Mouse (Mus musculus): Measurements from ENCODE around the gene Vwa5b1. TPM values are rescaled to one million over a fixed set of nuclear protein-coding genes. Genes with fewer than 3 reads are reported as not detected.

The Vwa5b1 gene
- 0.87 and 1.0 TPM in 2 replicates for polyA plus RNA-seq (2016; fragmentation: Nextera tagmentation; extraction: Ambion mirVana)

GRCm38 (mm10) chr4:138635428-138636145 lies at the start of gene Vwa5b1:
TSS of gene Vwa5b1 (minus strand) at chr4:138635884.
- H3K9ac ChIP-seq = no peak within 1 kb of the TSS
- H3K36me3 ChIP-seq = no peaks in the 10 kb centered on the region
- WGBS = 25% methylated on average over 8 of the region's 8 CpGs
- H3K27ac ChIP-seq = peak within 1 kb of the TSS; percentile 5; the same call in 1 of the 2 replicates
- H3K4me2 ChIP-seq (replicated peaks) = peak within 1 kb of the TSS; percentile 2; the same call in 1 of the 2 replicates
- peaks cover 22% of the 10 kb centered on the region for H3K4me1 ChIP-seq
- H3K27me3 ChIP-seq = peaks cover 2% of the 10 kb centered on the region; the same call in 1 of the 2 replicates
- H3K9me3 ChIP-seq (replicated peaks) = 0 out of 2 replicates have a peak, but pooled peaks cover 3% of the 10 kb centered on the region
- ATAC-seq (ENCODE audit: low FRiP score) = peak; percentile 86
- H3K4me3 ChIP-seq = no peak within 1 kb of the TSS

GRCm38 (mm10) chr4:138682760-138683159 lies 47.1 kb upstream of the Vwa5b1 start:
- 32% methylated on average over 2 of the region's 2 CpGs for WGBS
- peaks cover 24% of the 10 kb centered on the region; the same call in 1 of the 2 replicates for H3K27me3 ChIP-seq
- peaks cover 21% of the 10 kb centered on the region for H3K4me1 ChIP-seq
- H3K9ac ChIP-seq = no peak overlapping the region
- no peaks in the 10 kb centered on the region for H3K36me3 ChIP-seq
- H3K9me3 ChIP-seq (replicated peaks) = no peaks in the 10 kb centered on the region
- peak overlapping the region; percentile 82 for H3K27ac ChIP-seq
- no peak overlapping the region for H3K4me2 ChIP-seq (replicated peaks)
- peak; percentile 48 for ATAC-seq (ENCODE audit: low FRiP score)
- no peak overlapping the region for H3K4me3 ChIP-seq

- Histone ChIP-seq H3K27ac (no peak overlapping the region), H3K36me3 (no peaks in the 10 kb centered on the region), H3K4me2 (replicated peaks) (no peak overlapping the region), H3K4me3 (no peak overlapping the region), H3K4me1 (peaks cover 25% of the 10 kb centered on the region), H3K9ac (no peak overlapping the region), H3K27me3 (peaks cover 26% of the 10 kb centered on the region), H3K9me3 (replicated peaks) (no peaks in the 10 kb centered on the region)
- ATAC-seq (ENCODE audit: low FRiP score) = no peak
- 73% methylated on average over 4 of the region's 4 CpGs for WGBS
These were observed 44.4 kb upstream of the Vwa5b1 start for GRCm38 (mm10) chr4:138680124-138680523.

- H3K9me3 ChIP-seq (replicated peaks) = no peaks in the 10 kb centered on the region
- H3K27ac ChIP-seq = 0 out of 2 replicates have a peak overlapping the region, but pooled peaks have one; percentile 44
- H3K4me3 ChIP-seq = no peak overlapping the region; the same call in 1 of the 2 replicates
- H3K4me2 ChIP-seq (replicated peaks) = peak overlapping the region; percentile 43
- WGBS = 18% methylated on average over 16 of the region's 16 CpGs
- peaks cover 27% of the 10 kb centered on the region for H3K27me3 ChIP-seq
- H3K36me3 ChIP-seq = no peaks in the 10 kb centered on the region
- peaks cover 8% of the 10 kb centered on the region for H3K4me1 ChIP-seq
- ATAC-seq (ENCODE audit: low FRiP score) = 0 out of 2 replicates have a peak, but pooled peaks have one; percentile 52
- no peak overlapping the region for H3K9ac ChIP-seq
These were observed 41.9 kb upstream of the Vwa5b1 start for GRCm38 (mm10) chr4:138677579-138677978.

- H3K27ac ChIP-seq = no peak overlapping the region
- no peak overlapping the region for H3K4me3 ChIP-seq
- H3K4me1 ChIP-seq = peaks cover 10% of the 10 kb centered on the region; the same call in 1 of the 2 replicates
- no peaks in the 10 kb centered on the region for H3K9me3 ChIP-seq (replicated peaks)
- peaks cover 27% of the 10 kb centered on the region for H3K27me3 ChIP-seq
- no peak overlapping the region for H3K9ac ChIP-seq
- H3K36me3 ChIP-seq = no peaks in the 10 kb centered on the region
- WGBS = 14% methylated on average over 16 of the region's 16 CpGs
- H3K4me2 ChIP-seq (replicated peaks) = no peak overlapping the region
- no peak for ATAC-seq (ENCODE audit: low FRiP score)
These were observed 40.8 kb upstream of the Vwa5b1 start for GRCm38 (mm10) chr4:138676480-138676879.

GRCm38 (mm10) chr4:138672160-138672559 lies 36.5 kb upstream of the Vwa5b1 start:
- Histone ChIP-seq H3K4me1 (0 out of 2 replicates have a peak, but pooled peaks cover 4% of the 10 kb centered on the region), H3K27ac (no peak overlapping the region), H3K4me3 (no peak overlapping the region), H3K4me2 (replicated peaks) (no peak overlapping the region), H3K9me3 (replicated peaks) (no peaks in the 10 kb centered on the region), H3K27me3 (peaks cover 19% of the 10 kb centered on the region), H3K36me3 (no peaks in the 10 kb centered on the region), H3K9ac (no peak overlapping the region)
- WGBS = 64% methylated on average over 4 of the region's 4 CpGs
- ATAC-seq (ENCODE audit: low FRiP score) = no peak

GRCm38 (mm10) chr4:138670093-138670889 lies 34.6 kb upstream of the Vwa5b1 start:
- Histone ChIP-seq H3K27me3 (peaks cover 9% of the 10 kb centered on the region), H3K9me3 (replicated peaks) (no peaks in the 10 kb centered on the region), H3K36me3 (no peaks in the 10 kb centered on the region), H3K9ac (no peak overlapping the region), H3K4me3 (no peak overlapping the region), H3K4me2 (replicated peaks) (no peak overlapping the region), H3K4me1 (0 out of 2 replicates have a peak, but pooled peaks cover 4% of the 10 kb centered on the region), H3K27ac (no peak overlapping the region)
- 84% methylated on average over 11 of the region's 11 CpGs for WGBS
- ATAC-seq (ENCODE audit: low FRiP score) = no peak

GRCm38 (mm10) chr4:138666521-138666920 lies 30.8 kb upstream of the Vwa5b1 start:
- ATAC-seq (ENCODE audit: low FRiP score) = no peak
- no peak overlapping the region for H3K4me3 ChIP-seq

GRCm38 (mm10) chr4:138659936-138660602 lies 24.4 kb upstream of the Vwa5b1 start:
- H3K27ac ChIP-seq = no peak overlapping the region
- no peaks in the 10 kb centered on the region for H3K9me3 ChIP-seq (replicated peaks)
- no peak overlapping the region for H3K4me2 ChIP-seq (replicated peaks)
- no peaks in the 10 kb centered on the region for H3K36me3 ChIP-seq
- H3K27me3 ChIP-seq = peaks cover 3% of the 10 kb centered on the region; the same call in 1 of the 2 replicates
- ATAC-seq (ENCODE audit: low FRiP score) = no peak
- H3K4me3 ChIP-seq = no peak overlapping the region
- no peaks in the 10 kb centered on the region for H3K4me1 ChIP-seq
- 81% methylated on average over 11 of the region's 11 CpGs for WGBS
- H3K9ac ChIP-seq = no peak overlapping the region

More at GRCm38 (mm10) chr4:138666521-138666920, 30.8 kb upstream of the Vwa5b1 start:
- Histone ChIP-seq H3K27ac (no peak overlapping the region), H3K9ac (no peak overlapping the region), H3K9me3 (replicated peaks) (no peaks in the 10 kb centered on the region), H3K4me2 (replicated peaks) (no peak overlapping the region), H3K4me1 (no peaks in the 10 kb centered on the region), H3K36me3 (no peaks in the 10 kb centered on the region), H3K27me3 (0 out of 2 replicates have a peak, but pooled peaks cover 3% of the 10 kb centered on the region)
- 77% methylated on average over 10 of the region's 10 CpGs for WGBS

GRCm38 (mm10) chr4:138653056-138653455 lies 17.4 kb upstream of the Vwa5b1 start:
- Histone ChIP-seq H3K9ac (no peak overlapping the region), H3K9me3 (replicated peaks) (no peaks in the 10 kb centered on the region), H3K27me3 (no peaks in the 10 kb centered on the region; the same call in 1 of the 2 replicates), H3K36me3 (no peaks in the 10 kb centered on the region), H3K4me2 (replicated peaks) (no peak overlapping the region), H3K4me1 (peaks cover 13% of the 10 kb centered on the region), H3K27ac (peak overlapping the region; percentile 60), H3K4me3 (no peak overlapping the region)
- no peak; the same call in 1 of the 2 replicates for ATAC-seq (ENCODE audit: low FRiP score)
- WGBS = 24% methylated on average over 6 of the region's 6 CpGs

GRCm38 (mm10) chr4:138651881-138652280 lies 16.2 kb upstream of the Vwa5b1 start:
- no peak overlapping the region for H3K27ac ChIP-seq
- H3K4me2 ChIP-seq (replicated peaks) = no peak overlapping the region
- no peaks in the 10 kb centered on the region for H3K27me3 ChIP-seq
- H3K4me1 ChIP-seq = peaks cover 18% of the 10 kb centered on the region
- H3K9ac ChIP-seq = no peak overlapping the region
- ATAC-seq (ENCODE audit: low FRiP score) = no peak
- H3K36me3 ChIP-seq = no peaks in the 10 kb centered on the region
- no peak overlapping the region for H3K4me3 ChIP-seq
- 91% methylated on average over 4 of the region's 4 CpGs for WGBS
- H3K9me3 ChIP-seq (replicated peaks) = no peaks in the 10 kb centered on the region
